Mouse (Mus musculus) olfactory bulb, adult 2 months (tissue): ENCODE measurements at regions not wholly inside any gene's neighbourhood (a gene's known extent, or its start where the extent isn't known, plus 50 kb on each side); places are given as distances from the start of the nearest gene placed in this dataset.

Source experiments
- CTCF ChIP-seq: fragments of 200-500 bp; IDR thresholded peaks from 2 replicates; pipeline ENCODE4 v1.5.1; 2012; ENCODE audit warnings: low read depth, mild to moderate bottlenecking, low read length, moderate library complexity; ENCODE audit not compliant: insufficient read depth
- POLR2A ChIP-seq: fragments of 200-500 bp; IDR thresholded peaks from 2 replicates; pipeline ENCODE4 v1.6.1; 2012; ENCODE audit warnings: mild to moderate bottlenecking, low read depth, low read length, moderate library complexity; ENCODE audit not compliant: insufficient read depth

DNA sequence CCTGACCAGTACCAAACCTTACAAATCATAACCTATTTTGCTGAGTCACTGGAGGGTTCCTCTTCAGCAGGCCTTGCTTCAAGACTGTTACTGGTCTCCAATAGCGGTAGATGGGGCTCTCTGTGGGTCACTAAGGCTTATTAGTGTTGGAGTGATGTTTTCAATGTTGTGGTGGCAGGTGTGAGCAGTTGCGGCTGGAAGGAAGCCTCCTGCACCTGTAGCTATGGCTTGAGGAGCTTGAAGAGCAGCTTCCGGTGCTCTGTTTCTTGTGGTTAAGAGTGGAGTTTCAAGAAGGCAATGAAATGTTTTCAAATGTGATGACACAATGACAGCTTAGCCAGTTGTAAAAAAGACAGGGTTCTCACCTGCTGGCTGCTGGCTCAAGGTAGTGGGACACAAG is 73.1 kb upstream of the 1810046K07Rik start:
- TF ChIP-seq POLR2A (no peak), CTCF (no peak)
